24 mouse cellular contexts compared by ENCODE assay signal in genomic region chr10:21785785-21786184, GRCm38 (mm10).
DNase-seq lines count a peak whose midpoint lies in the region; ATAC-seq and TF ChIP-seq lines count a peak whose summit lies in the region.
"Had no signal": no experiment of that assay in that cellular context is flagged by ENCODE, and none has a peak within 500 bp of the region (broad histone marks: within the 10 kb centered on the region; RNA-seq: fewer than 3 reads in every experiment).

No protein-coding gene starts in this region.

- no peaks in the 10 kb centered on the region for H3K27me3 ChIP-seq in lung, postnatal 0 days (replicated peaks; ENCODE audit: insufficient read depth, low read length)
- H3K27me3 ChIP-seq in C2C12 (ENCODE audit: control insufficient read depth, insufficient read depth, insufficient read length), result no peaks in the 10 kb centered on the region
- H3K27me3 ChIP-seq in Patski, result no peaks in the 10 kb centered on the region
- H3K27me3 ChIP-seq in myocyte (ENCODE audit: control insufficient read depth, insufficient read depth, insufficient read length), result no peaks in the 10 kb centered on the region
- no peaks in the 10 kb centered on the region for H3K27me3 ChIP-seq in neural tube, embryonic 15.5 days (replicated peaks)
- H3K27me3 ChIP-seq: forebrain, embryonic 12.5 days; heart, embryonic 13.5 days; hindbrain, embryonic 12.5 days; hindbrain, embryonic 15.5 days; intestine, embryonic 15.5 days had no signal

- no peak overlapping the region for H3K27ac ChIP-seq in lung, postnatal 0 days (ENCODE audit: low read length)
- H3K27ac ChIP-seq in neural tube, embryonic 15.5 days (replicated peaks), result no peak overlapping the region
- H3K27ac ChIP-seq: forebrain, embryonic 12.5 days; heart, adult 2 months; heart, embryonic 10.5 days; heart, embryonic 13.5 days; hindbrain, embryonic 12.5 days; hindbrain, embryonic 15.5 days; intestine, embryonic 15.5 days had no signal

- H3ac ChIP-seq in C2C12 (ENCODE audit: control insufficient read depth, insufficient read length, low read depth), result no peak overlapping the region
- H3ac ChIP-seq in myocyte (ENCODE audit: control insufficient read depth, insufficient read length), result no peak overlapping the region

- H3K4me3 ChIP-seq in lung, postnatal 0 days (ENCODE audit: low read depth, low read length), result no peak overlapping the region
- no peak overlapping the region for H3K4me3 ChIP-seq in lung, adult 2 months (replicated peaks; ENCODE audit: extremely low read depth, low read depth, low read length)
- no peak overlapping the region for H3K4me3 ChIP-seq in C2C12 (ENCODE audit: insufficient read depth, poor library complexity, severe bottlenecking)
- no peak overlapping the region for H3K4me3 ChIP-seq in myocyte
- H3K4me3 ChIP-seq in neural tube, embryonic 15.5 days (replicated peaks), result no peak overlapping the region
- H3K4me3 ChIP-seq: forebrain, embryonic 12.5 days; heart, adult 2 months; heart, embryonic 10.5 days; heart, embryonic 13.5 days; hindbrain, embryonic 12.5 days; hindbrain, embryonic 15.5 days; intestine, embryonic 15.5 days had no signal

- no peak for TF ChIP-seq CTCF in lung, postnatal 0 days (IDR thresholded peaks at IDR 0.05)
- TF ChIP-seq CTCF in lung, adult 2 months (IDR thresholded peaks at IDR 0.05; ENCODE audit: insufficient read depth, low read length), result no peak
- TF ChIP-seq CTCF in C2C12 (IDR thresholded peaks at IDR 0.05; ENCODE audit: control insufficient read depth, insufficient read depth, insufficient read length) (no peak), Patski (IDR thresholded peaks at IDR 0.05) (no peak)

- ATAC-seq in lung, postnatal 0 days, result peak; percentile 60
- peak; percentile 25 for ATAC-seq in Patski
- ATAC-seq in megakaryocyte, adult 5-6 weeks (ENCODE audit: poor library complexity, severe bottlenecking), result no peak
- ATAC-seq in neural tube, embryonic 15.5 days (ENCODE audit: low FRiP score), result no peak
- no peak for ATAC-seq in inflammation-experienced regulatory T-cells, adult 6 months
- ATAC-seq: activated CD4-positive, CD25-positive, alpha-beta regulatory T cell, adult 4 months; intestine, embryonic 15.5 days had no signal

- WGBS in lung, postnatal 0 days, result 40% methylated on average over 5 of the region's 5 CpGs
- 57% methylated on average over 5 of the region's 5 CpGs for WGBS in lung, adult 2 months
- 82% methylated on average over 5 of the region's 5 CpGs for WGBS in neural tube, embryonic 15.5 days

- no peaks in the 10 kb centered on the region; the same call in 1 of the 2 replicates for H3K4me1 ChIP-seq in lung, postnatal 0 days (ENCODE audit: insufficient read depth, low read depth, low read length)
- no peaks in the 10 kb centered on the region for H3K4me1 ChIP-seq in lung, adult 2 months (ENCODE audit: control insufficient read depth, insufficient read depth, low read length)
- H3K4me1 ChIP-seq in neural tube, embryonic 15.5 days, result no peaks in the 10 kb centered on the region; the same call in 1 of the 2 replicates
- H3K4me1 ChIP-seq: hindbrain, embryonic 15.5 days had no signal

- H3K9ac ChIP-seq in lung, postnatal 0 days (replicated peaks; ENCODE audit: low read depth), result no peak overlapping the region
- H3K9ac ChIP-seq in neural tube, embryonic 15.5 days (replicated peaks), result no peak overlapping the region
- H3K9ac ChIP-seq: forebrain, embryonic 12.5 days; heart, embryonic 13.5 days; hindbrain, embryonic 12.5 days; hindbrain, embryonic 15.5 days; intestine, embryonic 15.5 days had no signal

- TF ChIP-seq EP300 in lung, postnatal 0 days (IDR thresholded peaks at IDR 0.05), result peak; percentile 99

- no peaks in the 10 kb centered on the region for H3K36me3 ChIP-seq in lung, postnatal 0 days (ENCODE audit: insufficient read depth, low read length)
- H3K36me3 ChIP-seq in C2C12 (ENCODE audit: control insufficient read depth, insufficient read depth), result no peaks in the 10 kb centered on the region
- no peaks in the 10 kb centered on the region for H3K36me3 ChIP-seq in myocyte (ENCODE audit: control insufficient read depth, insufficient read depth)
- no peaks in the 10 kb centered on the region for H3K36me3 ChIP-seq in neural tube, embryonic 15.5 days
- H3K36me3 ChIP-seq: forebrain, embryonic 12.5 days; heart, embryonic 10.5 days; heart, embryonic 13.5 days; hindbrain, embryonic 12.5 days; hindbrain, embryonic 15.5 days; intestine, embryonic 15.5 days had no signal

- peak; percentile 61 for DNase-seq in lung, postnatal 0 days (ENCODE audit: low spot score)
- no peak for DNase-seq in lung, adult 2 months
- peak; percentile 69 for DNase-seq in Patski (ENCODE audit: low read depth, low spot score)
- DNase-seq: adrenal gland, adult 8-10 months; adrenal gland, postnatal 36 days; cerebellum, adult 18-20 months; cerebellum, adult 9-10 months; cerebellum, postnatal 14 days; gastrocnemius, postnatal 10 days; gastrocnemius, postnatal 36 days; heart, adult 2 months; heart, postnatal 14 days had no signal

- in situ Hi-C loops in Patski (cut with MboI; ENCODE audit: low pct_unique_long_range_greater_than_20kb), result loop anchor here (5.0 to 10.0 kb wide), 2 partner anchors 181 to 318 kb away; no protein-coding TSS in a partner anchor

- CTCF ChIA-PET in Patski (lab: Charles Lee), result no interaction called here

- TF ChIP-seq POLR2A in lung, adult 2 months (IDR thresholded peaks at IDR 0.05; ENCODE audit: borderline replicate concordance, extremely low read depth, low read depth, low read length), result no peak
- TF ChIP-seq POLR2A in myocyte (IDR thresholded peaks at IDR 0.05; ENCODE audit: insufficient read length, low read depth), result no peak

- POLR2A ChIA-PET in Patski (lab: Charles Lee), result no interaction called here

- H3K4me2 ChIP-seq in lung, postnatal 0 days (replicated peaks; ENCODE audit: low read depth, low read length), result no peak overlapping the region
- H3K4me2 ChIP-seq in myocyte (ENCODE audit: low read depth), result peak overlapping the region; percentile 22
- H3K4me2 ChIP-seq in neural tube, embryonic 15.5 days, result no peak overlapping the region
- H3K4me2 ChIP-seq: forebrain, embryonic 12.5 days; heart, embryonic 13.5 days; hindbrain, embryonic 12.5 days; hindbrain, embryonic 15.5 days; intestine, embryonic 15.5 days had no signal

- no peaks in the 10 kb centered on the region for H3K79me3 ChIP-seq in C2C12 (ENCODE audit: low read depth)

- H3K9me3 ChIP-seq in lung, postnatal 0 days (ENCODE audit: low read length), result no peaks in the 10 kb centered on the region
- no peaks in the 10 kb centered on the region for H3K9me3 ChIP-seq in neural tube, embryonic 15.5 days (replicated peaks)
- H3K9me3 ChIP-seq: forebrain, embryonic 12.5 days; heart, embryonic 10.5 days; heart, embryonic 13.5 days; hindbrain, embryonic 12.5 days; hindbrain, embryonic 15.5 days; intestine, embryonic 15.5 days had no signal

- H3K79me2 ChIP-seq in C2C12 (ENCODE audit: control insufficient read depth, insufficient read depth) (no peaks in the 10 kb centered on the region), myocyte (ENCODE audit: control insufficient read depth, insufficient read depth) (no peaks in the 10 kb centered on the region)

TF ChIP-seq in C2C12, 6 proteins besides CTCF, POLR2A, EP300 and RAD21:
- TF ChIP-seq MYOG (IDR thresholded peaks at IDR 0.05; ENCODE audit: control insufficient read depth, extremely low read depth, insufficient read length), result no peak
- TF ChIP-seq CEBPB (IDR thresholded peaks at IDR 0.05; ENCODE audit: low read depth), result peak; percentile 24
- TF ChIP-seq USF1 (IDR thresholded peaks at IDR 0.05; ENCODE audit: low read depth), result peak; percentile 43

TF ChIP-seq in myocyte, 11 proteins besides CTCF, POLR2A, EP300 and RAD21:
- TF ChIP-seq SRF (IDR thresholded peaks at IDR 0.05; ENCODE audit: control insufficient read depth, insufficient read length, low read depth) (no peak), MYOD1 (IDR thresholded peaks at IDR 0.05; ENCODE audit: control insufficient read depth in 1 of 3, insufficient read length in 2 of 3, low read depth in 2 of 3) (no peak), TCF12 (IDR thresholded peaks at IDR 0.05; ENCODE audit: insufficient read depth, poor library complexity, severe bottlenecking) (no peak), REST (IDR thresholded peaks at IDR 0.05; ENCODE audit: insufficient read depth, insufficient read length) (no peak), USF1 (IDR thresholded peaks at IDR 0.05; ENCODE audit: low read depth) (peak; percentile 20), MAX (IDR thresholded peaks at IDR 0.05; ENCODE audit: low read depth) (no peak)

Comparison
In these comparisons a context has a peak if more than half of its experiments do, and no peak if none do; other contexts are left out.
1. ATAC-seq: peak in lung, postnatal 0 days (single experiment) and Patski (single experiment); none in megakaryocyte, adult 5-6 weeks (single experiment), neural tube, embryonic 15.5 days (single experiment) and inflammation-experienced regulatory T-cells, adult 6 months (single experiment).